Mouse (Mus musculus): ENCODE measurements around the gene Dbn1.
"Not testable (repeated sequence)": the region's sequence is repeated elsewhere in the genome, so short reads cannot be mapped to it uniquely, and the experiment has no call there.

The Dbn1 gene

GRCm38 (mm10) chr13:55451785-55452549, 35.9 kb downstream of the Dbn1 start:
- no peak for ATAC-seq (ENCODE audit: insufficient number of reproducible peaks, low FRiP score, low TSS enrichment)

DNA sequence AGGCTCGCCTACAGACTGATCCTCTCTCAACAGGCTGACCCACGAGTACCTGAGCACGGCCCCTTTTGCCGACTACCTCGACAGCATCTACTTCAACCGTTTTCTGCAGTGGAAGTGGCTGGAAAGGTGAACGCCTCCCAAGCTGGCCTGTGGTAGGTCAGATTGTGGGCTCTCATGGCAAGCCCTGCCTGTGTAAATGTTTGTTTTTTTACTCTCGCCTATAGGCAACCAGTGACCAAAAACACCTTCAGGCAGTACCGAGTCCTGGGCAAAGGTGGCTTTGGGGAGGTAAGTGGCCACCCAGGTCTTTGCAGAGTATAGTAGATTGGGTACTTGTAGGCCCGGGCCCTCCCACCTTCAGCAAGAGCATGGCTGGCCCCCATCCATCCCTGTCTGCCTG, 36.6 kb downstream of the Dbn1 start:
- no peak for ATAC-seq (ENCODE audit: insufficient number of reproducible peaks, low FRiP score, low TSS enrichment)

DNA sequence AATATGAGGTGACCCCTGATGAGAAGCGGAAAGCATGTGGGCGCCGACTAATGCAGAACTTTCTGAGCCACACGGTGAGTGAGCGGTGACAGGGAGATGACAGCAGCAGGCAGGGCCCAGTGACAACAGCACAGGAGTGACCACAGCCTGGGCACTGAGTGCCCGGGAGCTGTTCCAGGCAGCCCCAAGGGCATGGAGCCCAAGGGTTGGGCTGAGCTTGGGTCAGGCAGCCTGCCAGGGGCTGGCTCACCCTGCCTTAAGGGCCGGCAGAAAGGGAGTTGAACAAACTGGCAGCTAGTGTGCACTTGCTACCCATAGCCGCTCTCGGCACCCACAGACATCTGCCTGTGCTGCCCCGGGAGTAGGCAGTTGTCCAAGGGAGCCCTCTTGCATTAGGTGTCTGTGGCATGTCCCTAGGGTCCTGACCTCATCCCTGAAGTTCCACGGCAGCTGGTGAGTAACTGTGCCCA, 37.4 kb downstream of the Dbn1 start:
- no peak for ATAC-seq (ENCODE audit: insufficient number of reproducible peaks, low FRiP score, low TSS enrichment)

- ATAC-seq (ENCODE audit: insufficient number of reproducible peaks, low FRiP score, low TSS enrichment) = no peak
These were observed 38.1 kb downstream of the Dbn1 start for GRCm38 (mm10) chr13:55449679-55450441.

DNA sequence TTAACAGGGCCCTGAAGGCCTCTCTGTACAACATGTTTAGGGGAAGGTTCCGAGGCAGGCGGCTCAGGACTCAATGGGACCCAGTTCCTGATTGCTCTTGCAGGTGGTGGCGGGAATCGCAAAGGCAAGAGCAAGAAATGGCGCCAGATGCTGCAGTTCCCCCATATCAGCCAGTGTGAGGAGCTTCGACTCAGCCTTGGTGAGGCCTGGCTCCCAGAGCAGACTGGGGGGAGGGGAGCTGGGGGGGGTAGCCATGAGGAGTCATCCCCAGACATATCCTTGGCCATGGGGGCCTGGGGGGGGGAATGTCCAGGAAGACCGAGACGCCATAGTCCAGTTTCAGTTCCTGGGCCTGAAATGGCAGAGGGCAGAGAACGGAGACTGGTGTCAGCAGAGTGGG, 38.7 kb downstream of the Dbn1 start:
- no peak for ATAC-seq (ENCODE audit: insufficient number of reproducible peaks, low FRiP score, low TSS enrichment)

DNA sequence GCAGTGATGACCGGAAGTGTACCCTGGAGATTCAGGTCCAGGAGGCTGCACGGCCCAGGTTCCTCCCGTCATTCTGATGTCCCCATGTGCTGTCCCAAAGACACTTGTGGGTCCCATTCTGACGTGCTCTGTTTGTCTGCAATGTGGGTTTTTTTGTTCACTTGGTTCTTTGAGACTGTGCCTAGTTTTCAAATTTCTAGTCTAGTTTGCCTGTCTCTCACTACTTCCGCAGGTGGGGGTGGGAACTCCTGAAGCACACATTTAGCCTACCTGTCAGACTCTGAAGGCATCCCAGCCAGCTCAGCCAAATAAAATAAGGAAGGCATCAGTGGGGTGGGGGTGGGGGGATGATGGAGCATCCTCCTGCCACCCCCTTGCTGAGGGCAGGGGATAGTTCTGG, 39.8 kb downstream of the Dbn1 start:
- ATAC-seq (ENCODE audit: insufficient number of reproducible peaks, low FRiP score, low TSS enrichment) = no peak

DNA sequence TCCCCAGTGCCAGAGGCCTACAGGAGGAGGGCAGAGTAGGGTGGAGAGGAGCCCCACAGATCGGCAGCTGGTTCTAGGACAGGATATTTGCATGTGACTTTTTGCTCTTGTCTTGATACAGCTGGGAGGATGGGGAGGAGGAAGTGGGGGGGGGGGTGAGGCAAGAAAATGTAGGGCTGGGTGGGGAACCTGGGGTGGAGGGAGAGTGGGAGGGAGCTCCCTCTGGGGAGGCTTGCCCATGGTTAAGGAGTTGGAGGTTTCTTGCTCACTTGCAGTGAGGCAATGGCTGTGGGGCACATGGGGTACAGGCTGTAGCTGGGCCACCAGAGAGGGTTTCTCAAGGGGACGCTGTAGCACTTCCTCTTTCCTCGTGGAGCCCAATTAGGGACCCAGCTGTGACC, 40.4 kb downstream of the Dbn1 start:
- ATAC-seq (ENCODE audit: insufficient number of reproducible peaks, low FRiP score, low TSS enrichment) = no peak

DNA sequence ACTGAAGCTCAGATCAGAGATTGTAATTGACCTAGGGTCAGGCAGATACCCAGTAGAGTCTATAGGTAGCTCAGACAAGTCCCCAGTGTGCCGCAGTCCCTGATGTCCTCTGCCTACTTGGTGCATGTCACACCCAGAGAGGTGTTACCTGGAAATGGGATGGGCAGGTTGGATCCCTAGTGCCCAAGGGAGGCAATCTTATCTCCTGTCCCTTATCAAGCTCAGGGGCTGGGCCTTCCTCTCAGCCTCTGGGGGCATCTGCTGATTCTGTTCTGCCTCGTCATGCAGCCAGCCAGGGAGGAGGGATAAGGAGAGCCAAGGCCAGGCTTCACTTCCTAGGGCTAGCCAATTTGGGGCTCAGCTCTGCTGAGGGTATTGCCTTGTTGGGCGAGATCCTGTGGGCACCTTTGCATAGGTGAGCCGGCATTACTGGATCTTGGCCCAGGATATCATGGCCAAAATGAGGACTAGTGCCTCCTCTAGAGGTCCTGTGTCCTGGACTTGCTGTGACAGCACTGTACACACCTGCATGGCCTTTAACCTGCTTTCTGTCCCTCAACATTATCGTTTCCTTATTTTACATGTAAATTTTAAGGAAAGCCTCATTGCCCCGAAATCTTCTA, 41.3 kb downstream of the Dbn1 start:
- ATAC-seq (ENCODE audit: insufficient number of reproducible peaks, low FRiP score, low TSS enrichment) = no peak

- no peak for ATAC-seq (ENCODE audit: insufficient number of reproducible peaks, low FRiP score, low TSS enrichment)
These were observed 42.4 kb downstream of the Dbn1 start for GRCm38 (mm10) chr13:55445361-55446091.

- ATAC-seq (ENCODE audit: insufficient number of reproducible peaks, low FRiP score, low TSS enrichment) = peak; percentile 95
These were observed 43.0 kb downstream of the Dbn1 start, which contains the start of gene Grk6 for GRCm38 (mm10) chr13:55444937-55445315. Gene Grk6 (plus strand): TSS chr13:55445072.

DNA sequence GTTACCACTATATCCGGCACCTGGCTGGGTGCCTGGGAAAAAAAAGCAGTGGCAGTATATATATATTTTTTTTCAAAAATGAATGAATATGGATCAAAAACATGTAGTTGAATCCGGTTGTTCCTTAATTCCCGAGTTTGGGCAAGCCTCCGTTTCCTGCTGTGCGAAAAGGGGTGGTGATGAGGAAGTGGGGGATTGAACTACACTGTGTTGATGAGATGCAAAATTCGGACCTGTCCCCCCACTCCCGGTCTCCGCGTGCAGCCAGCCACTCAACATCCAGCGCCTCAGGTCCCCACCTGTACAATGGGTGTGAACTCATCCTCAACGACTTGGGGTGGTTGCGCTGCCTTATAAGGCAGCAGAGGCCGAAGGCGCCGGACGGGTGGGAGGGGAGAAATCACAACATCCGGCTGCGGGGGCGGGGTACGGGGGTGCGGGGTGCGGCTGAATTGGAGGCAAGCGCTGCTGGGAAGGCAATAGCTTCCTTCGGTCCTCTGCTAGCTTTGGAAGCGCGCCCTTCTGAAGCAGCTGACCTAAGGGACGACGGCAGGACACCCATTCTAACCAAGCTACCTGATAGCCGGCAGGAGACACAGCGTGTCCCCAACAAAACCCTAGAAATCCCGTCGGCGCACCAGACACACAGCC, 43.5 kb downstream of the Dbn1 start:
- peak; percentile 47 for ATAC-seq (ENCODE audit: insufficient number of reproducible peaks, low FRiP score, low TSS enrichment)

DNA sequence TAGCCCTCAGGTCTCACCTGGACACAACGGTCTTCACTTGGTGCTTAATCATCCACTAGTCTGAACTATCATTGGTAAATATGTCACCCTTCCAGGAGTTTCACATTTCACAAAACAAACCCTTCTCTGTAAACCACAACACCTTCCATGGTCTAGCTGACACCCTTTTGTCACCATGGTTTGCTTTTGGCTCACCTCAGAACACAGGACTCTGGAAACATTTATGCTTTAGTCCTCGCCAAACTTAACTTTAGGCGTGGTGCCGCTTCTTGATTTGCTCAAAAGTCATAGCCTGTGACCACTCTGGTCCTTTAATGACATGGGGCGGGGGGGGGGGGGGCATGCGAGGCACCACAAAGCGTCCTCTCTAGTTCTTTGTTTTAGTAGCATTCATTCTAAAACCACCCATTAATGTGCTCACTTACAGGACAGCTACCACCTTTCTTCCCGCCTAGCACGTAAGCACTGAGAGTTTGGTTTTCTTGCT, 44.1 kb downstream of the Dbn1 start:
- no peak for ATAC-seq (ENCODE audit: insufficient number of reproducible peaks, low FRiP score, low TSS enrichment)

DNA sequence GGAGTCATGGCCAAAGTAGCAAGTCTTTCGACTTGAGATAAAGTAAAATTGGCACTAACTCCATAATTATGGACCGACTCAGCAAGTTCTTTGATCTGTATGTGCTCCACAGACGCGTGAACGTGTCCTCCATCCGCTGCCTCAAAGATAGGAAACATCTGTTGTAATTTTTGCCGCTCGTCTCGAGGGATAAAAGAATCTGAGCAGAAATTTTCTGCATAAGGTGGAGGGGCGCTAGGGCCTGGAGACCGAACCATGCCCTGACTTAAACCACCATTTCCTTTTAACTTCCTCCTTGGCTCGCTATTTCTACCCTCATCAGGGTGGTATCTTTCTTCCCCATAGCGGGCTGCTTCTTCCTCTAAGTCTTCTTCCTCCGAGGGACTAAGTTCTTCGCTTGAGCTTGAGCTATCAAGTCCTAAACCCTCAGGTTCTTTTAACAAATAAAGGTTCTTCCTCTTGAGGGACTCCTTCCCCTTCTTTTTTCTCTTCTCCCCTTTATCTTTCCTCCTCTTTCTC, 50.7 kb downstream of the Dbn1 start:
- ATAC-seq (ENCODE audit: insufficient number of reproducible peaks, low FRiP score, low TSS enrichment) = not testable (repeated sequence)

DNA sequence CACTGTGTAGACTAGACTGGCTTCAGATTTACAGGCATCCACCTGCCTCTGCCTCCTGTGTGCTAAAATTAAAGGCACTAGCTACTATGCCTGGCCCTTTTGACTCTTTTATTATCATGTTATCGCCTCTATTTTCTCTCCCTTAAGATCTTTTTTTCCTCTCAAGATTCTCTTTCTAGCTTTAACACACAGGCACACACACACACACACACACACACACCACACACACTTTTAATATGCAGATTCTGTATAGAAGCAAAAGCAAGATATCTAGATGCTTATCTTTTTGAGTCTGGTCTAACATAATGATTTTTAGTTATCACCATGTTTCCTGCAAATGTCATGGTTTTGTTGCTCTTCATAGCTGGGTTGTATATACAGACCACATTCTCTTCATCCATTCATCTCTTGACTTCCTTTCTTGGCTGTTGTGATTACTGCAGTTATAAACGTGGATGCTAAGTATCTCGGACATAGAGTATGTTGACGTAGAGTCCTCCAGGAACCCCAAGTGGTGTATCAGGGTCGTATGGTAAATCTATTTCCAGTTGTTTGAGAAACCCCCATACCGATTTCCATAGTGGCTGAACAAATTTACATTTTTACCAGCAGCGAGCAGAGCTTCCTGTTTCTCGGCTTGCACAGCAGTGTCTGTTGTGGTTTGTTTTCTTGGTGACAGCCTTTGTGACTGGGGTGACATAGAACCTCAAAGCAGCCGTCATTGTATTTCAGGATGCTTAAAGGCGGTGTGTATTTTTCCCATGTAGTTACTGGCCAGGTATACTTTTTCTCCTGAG, 55.8 kb downstream of the Dbn1 start:
- no peak for ATAC-seq (ENCODE audit: insufficient number of reproducible peaks, low FRiP score, low TSS enrichment)

GRCm38 (mm10) chr13:55430566-55430965, 57.3 kb downstream of the Dbn1 start:
- ATAC-seq (ENCODE audit: insufficient number of reproducible peaks, low FRiP score, low TSS enrichment) = no peak

GRCm38 (mm10) chr13:55429226-55429888, 58.6 kb downstream of the Dbn1 start:
- ATAC-seq (ENCODE audit: insufficient number of reproducible peaks, low FRiP score, low TSS enrichment) = no peak

DNA sequence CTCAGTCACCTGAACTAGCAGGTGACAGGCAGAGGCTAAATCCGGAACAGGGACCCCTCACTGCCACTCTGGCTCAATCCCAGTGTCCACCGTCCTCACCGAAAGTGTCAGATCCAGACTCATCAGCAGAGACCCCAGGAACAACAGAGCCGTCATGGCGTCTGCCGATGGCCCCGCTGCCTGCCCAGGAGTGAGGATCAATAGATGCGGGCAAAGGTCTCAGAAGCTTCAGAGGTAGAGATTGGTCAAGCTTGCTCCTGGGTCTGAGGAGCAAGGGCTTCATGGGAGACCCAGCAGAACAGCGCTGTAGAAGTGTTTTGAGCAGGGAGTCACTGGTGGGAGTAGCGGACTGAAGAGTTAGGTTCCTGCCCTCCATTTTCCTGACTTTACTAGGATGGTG, 61.3 kb downstream of the Dbn1 start, which contains the start of gene F12:
TSS of gene F12 (minus strand) at position 181 of the 400 bp plus-strand sequence.
- no peak for ATAC-seq (ENCODE audit: insufficient number of reproducible peaks, low FRiP score, low TSS enrichment)

Measured in cerebellum, adult (tissue).